28 mouse cellular contexts compared by ENCODE assay signal in genomic region chr15:14806849-14807248, GRCm38 (mm10).
DNase-seq lines count a peak whose midpoint lies in the region; ATAC-seq and TF ChIP-seq lines count a peak whose summit lies in the region.
"Had no signal": no experiment of that assay in that cellular context is flagged by ENCODE, and none has a peak within 500 bp of the region (broad histone marks: within the 10 kb centered on the region; RNA-seq: fewer than 3 reads in every experiment).

No protein-coding gene starts in this region.

- H3K27me3 ChIP-seq in forebrain, embryonic 12.5 days: no peaks in the 10 kb centered on the region
- no peaks in the 10 kb centered on the region for H3K27me3 ChIP-seq in forebrain, postnatal 0 days (ENCODE audit: insufficient read depth, low read length)
- no peaks in the 10 kb centered on the region for H3K27me3 ChIP-seq in hindbrain, postnatal 0 days (ENCODE audit: insufficient read depth, low read length)
- H3K27me3 ChIP-seq in hindbrain, embryonic 11.5 days (ENCODE audit: control insufficient read depth, insufficient read depth, low read length): no peaks in the 10 kb centered on the region
- H3K27me3 ChIP-seq: CH12.LX; embryonic facial prominence, embryonic 12.5 days; forebrain, embryonic 13.5 days; heart, embryonic 13.5 days; hindbrain, embryonic 13.5 days had no signal

- no peak for TF ChIP-seq POLR2A in brain, embryonic 14.5 days (IDR thresholded peaks at IDR 0.05; ENCODE audit: borderline replicate concordance, extremely low read depth, insufficient read depth, insufficient read length, poor library complexity, severe bottlenecking)

- no peaks in the 10 kb centered on the region for H3K9me3 ChIP-seq in forebrain, embryonic 12.5 days
- H3K9me3 ChIP-seq in forebrain, postnatal 0 days (ENCODE audit: low read length): no peaks in the 10 kb centered on the region
- H3K9me3 ChIP-seq in hindbrain, postnatal 0 days (ENCODE audit: low read length): peaks cover 2% of the 10 kb centered on the region; the same call in 1 of the 2 replicates
- no peaks in the 10 kb centered on the region for H3K9me3 ChIP-seq in hindbrain, embryonic 11.5 days (ENCODE audit: control insufficient read depth, low read length)
- H3K9me3 ChIP-seq: embryonic facial prominence, embryonic 12.5 days; forebrain, embryonic 13.5 days; G1E; heart, embryonic 10.5 days; hindbrain, embryonic 13.5 days had no signal

- H3K27ac ChIP-seq in forebrain, embryonic 12.5 days: no peak overlapping the region
- H3K27ac ChIP-seq in forebrain, postnatal 0 days (ENCODE audit: low read depth, low read length): no peak overlapping the region
- no peak overlapping the region for H3K27ac ChIP-seq in hindbrain, postnatal 0 days
- no peak overlapping the region for H3K27ac ChIP-seq in hindbrain, embryonic 11.5 days (ENCODE audit: low read depth, low read length)
- H3K27ac ChIP-seq: embryonic facial prominence, embryonic 12.5 days; forebrain, embryonic 13.5 days; heart, adult 2 months; heart, embryonic 10.5 days; heart, embryonic 13.5 days; hindbrain, embryonic 13.5 days had no signal

- H3K4me2 ChIP-seq in forebrain, embryonic 12.5 days: no peak overlapping the region
- no peak overlapping the region for H3K4me2 ChIP-seq in forebrain, postnatal 0 days (ENCODE audit: low read depth)
- H3K4me2 ChIP-seq in hindbrain, postnatal 0 days (ENCODE audit: low read depth, low read length): no peak overlapping the region
- no peak overlapping the region for H3K4me2 ChIP-seq in hindbrain, embryonic 11.5 days (replicated peaks; ENCODE audit: low read depth, low read length)
- H3K4me2 ChIP-seq: embryonic facial prominence, embryonic 12.5 days; forebrain, embryonic 13.5 days; heart, embryonic 13.5 days; hindbrain, embryonic 13.5 days had no signal

- H3K4me1 ChIP-seq in forebrain, embryonic 12.5 days: no peaks in the 10 kb centered on the region
- no peaks in the 10 kb centered on the region for H3K4me1 ChIP-seq in forebrain, postnatal 0 days (ENCODE audit: insufficient read depth)
- H3K4me1 ChIP-seq in hindbrain, postnatal 0 days (ENCODE audit: insufficient read depth, low read length): no peaks in the 10 kb centered on the region
- H3K4me1 ChIP-seq in hindbrain, embryonic 11.5 days (replicated peaks; ENCODE audit: control insufficient read depth, insufficient read depth, low read length): no peaks in the 10 kb centered on the region
- H3K4me1 ChIP-seq: embryonic facial prominence, embryonic 12.5 days; forebrain, embryonic 13.5 days; heart, embryonic 10.5 days; heart, embryonic 13.5 days; hindbrain, embryonic 13.5 days had no signal

- TF ChIP-seq CTCF in forebrain, postnatal 0 days (IDR thresholded peaks at IDR 0.05; ENCODE audit: low read depth): no peak
- TF ChIP-seq CTCF in hindbrain, postnatal 0 days (IDR thresholded peaks at IDR 0.05; ENCODE audit: low read depth): no peak
- no peak for TF ChIP-seq CTCF in brain, embryonic 14.5 days (IDR thresholded peaks at IDR 0.05; ENCODE audit: borderline replicate concordance, extremely low read depth, insufficient read depth, insufficient read length)

- peak; percentile 55; the same call in 1 of the 2 replicates for ATAC-seq in forebrain, embryonic 12.5 days (ENCODE audit: low FRiP score)
- ATAC-seq in forebrain, postnatal 0 days: no peak
- peak; percentile 79; the same call in 1 of the 2 replicates for ATAC-seq in hindbrain, postnatal 0 days
- ATAC-seq in hindbrain, embryonic 11.5 days (ENCODE audit: low FRiP score): no peak
- no peak for ATAC-seq in cerebellum, adult (ENCODE audit: insufficient number of reproducible peaks, low FRiP score, low TSS enrichment)
- ATAC-seq: forebrain, embryonic 13.5 days; inflammation-experienced regulatory T-cells, adult 6 months; intestine, embryonic 16.5 days had no signal

- DNase-seq in forebrain, postnatal 0 days: no peak
- peak; percentile 33 for DNase-seq in hindbrain, postnatal 0 days (ENCODE audit: low spot score)
- no peak for DNase-seq in hindbrain, embryonic 11.5 days (ENCODE audit: low spot score)
- DNase-seq in brain, embryonic 14.5 days (ENCODE audit: low read depth): peak; percentile 25
- peak; percentile 85 for DNase-seq in retina, postnatal 1 day
- DNase-seq: adrenal gland, adult 2 months; adrenal gland, postnatal 14 days; B cell, adult 2 months; cerebellum, adult 18-20 months; cerebellum, adult 9-10 months; cerebellum, postnatal 14 days; gastrocnemius, postnatal 10 days; gastrocnemius, postnatal 36 days; heart, adult 2 months; heart, postnatal 14 days; kidney, adult 18-20 months had no signal

- H3K4me3 ChIP-seq in forebrain, embryonic 12.5 days (replicated peaks): no peak overlapping the region
- no peak overlapping the region for H3K4me3 ChIP-seq in forebrain, postnatal 0 days (ENCODE audit: low read depth, low read length)
- H3K4me3 ChIP-seq in hindbrain, postnatal 0 days (ENCODE audit: low read length): no peak overlapping the region
- H3K4me3 ChIP-seq in hindbrain, embryonic 11.5 days (ENCODE audit: low read depth, low read length): no peak overlapping the region
- H3K4me3 ChIP-seq: embryonic facial prominence, embryonic 12.5 days; erythroblast, embryonic 14.5 days; forebrain, embryonic 13.5 days; heart, adult 2 months; heart, embryonic 10.5 days; heart, embryonic 13.5 days; hindbrain, embryonic 13.5 days had no signal

- H3K36me3 ChIP-seq in forebrain, embryonic 12.5 days (replicated peaks): no peaks in the 10 kb centered on the region
- H3K36me3 ChIP-seq in forebrain, postnatal 0 days (ENCODE audit: insufficient read depth): no peaks in the 10 kb centered on the region
- no peaks in the 10 kb centered on the region for H3K36me3 ChIP-seq in hindbrain, postnatal 0 days (ENCODE audit: insufficient read depth, low read length)
- H3K36me3 ChIP-seq in hindbrain, embryonic 11.5 days (ENCODE audit: control insufficient read depth, insufficient read depth, low read length): no peaks in the 10 kb centered on the region
- H3K36me3 ChIP-seq: embryonic facial prominence, embryonic 12.5 days; G1E; heart, embryonic 10.5 days; heart, embryonic 13.5 days; hindbrain, embryonic 13.5 days had no signal

- H3K9ac ChIP-seq in forebrain, embryonic 12.5 days: no peak overlapping the region
- H3K9ac ChIP-seq in forebrain, postnatal 0 days: no peak overlapping the region
- no peak overlapping the region for H3K9ac ChIP-seq in hindbrain, postnatal 0 days (replicated peaks; ENCODE audit: low read length)
- H3K9ac ChIP-seq in hindbrain, embryonic 11.5 days (ENCODE audit: low read depth, low read length): no peak overlapping the region
- H3K9ac ChIP-seq: embryonic facial prominence, embryonic 12.5 days; forebrain, embryonic 13.5 days; heart, embryonic 13.5 days; hindbrain, embryonic 13.5 days had no signal

- 66% methylated on average over 1 of the region's 1 CpGs for WGBS in forebrain, embryonic 12.5 days
- 55% methylated on average over 1 of the region's 1 CpGs for WGBS in forebrain, postnatal 0 days
- WGBS in hindbrain, postnatal 0 days: 53% methylated on average over 1 of the region's 1 CpGs
- 76% methylated on average over 1 of the region's 1 CpGs for WGBS in hindbrain, embryonic 11.5 days

Comparison
In these comparisons a context has a peak if more than half of its experiments do, and no peak if none do; other contexts are left out.
1. ATAC-seq: peak in forebrain, embryonic 12.5 days (single experiment) and hindbrain, postnatal 0 days (single experiment); none in forebrain, postnatal 0 days (single experiment), hindbrain, embryonic 11.5 days (single experiment) and cerebellum, adult (single experiment).
2. DNase-seq: peak in hindbrain, postnatal 0 days (single experiment), brain, embryonic 14.5 days (single experiment) and retina, postnatal 1 day (single experiment); none in forebrain, postnatal 0 days (single experiment) and hindbrain, embryonic 11.5 days (single experiment).